In genomic region chr2:168354397-168354796, GRCm38 (mm10) we compare ENCODE assay signal across 26 mouse cellular contexts.
DNase-seq lines count a peak whose midpoint lies in the region; ATAC-seq lines count a peak whose summit lies in the region.
"Had no signal": no experiment of that assay in that cellular context is flagged by ENCODE, and none has a peak within 500 bp of the region (broad histone marks: within the 10 kb centered on the region; RNA-seq: fewer than 3 reads in every experiment).

No protein-coding gene starts in this region.

- WGBS in midbrain, embryonic 10.5 days: 57% methylated on average over 10 of the region's 10 CpGs
- WGBS in midbrain, embryonic 15.5 days: 25% methylated on average over 10 of the region's 10 CpGs

- H3K27me3 ChIP-seq in midbrain, embryonic 10.5 days (ENCODE audit: low read depth, poor library complexity, severe bottlenecking): no peaks in the 10 kb centered on the region
- H3K27me3 ChIP-seq in midbrain, embryonic 15.5 days (replicated peaks): no peaks in the 10 kb centered on the region
- H3K27me3 ChIP-seq: forebrain, embryonic 15.5 days; hindbrain, embryonic 13.5 days had no signal

- peaks cover 18% of the 10 kb centered on the region for H3K4me1 ChIP-seq in midbrain, embryonic 10.5 days
- peaks cover 17% of the 10 kb centered on the region for H3K4me1 ChIP-seq in midbrain, embryonic 15.5 days

- intact Hi-C loops in gastrocnemius, postnatal 36 days (cut with DNase I): no loop called here

- no peaks in the 10 kb centered on the region for H3K36me3 ChIP-seq in midbrain, embryonic 10.5 days
- no peaks in the 10 kb centered on the region for H3K36me3 ChIP-seq in midbrain, embryonic 15.5 days (replicated peaks)
- H3K36me3 ChIP-seq: forebrain, embryonic 15.5 days; hindbrain, embryonic 13.5 days had no signal

- H3K9ac ChIP-seq in midbrain, embryonic 15.5 days: no peak overlapping the region
- H3K9ac ChIP-seq: forebrain, embryonic 15.5 days; hindbrain, embryonic 13.5 days; liver, embryonic 14.5 days; lung, embryonic 14.5 days had no signal

- no peak overlapping the region for H3K4me2 ChIP-seq in midbrain, embryonic 15.5 days
- H3K4me2 ChIP-seq: forebrain, embryonic 15.5 days; heart, embryonic 11.5 days; hindbrain, embryonic 13.5 days; lung, embryonic 14.5 days had no signal

- H3K9me3 ChIP-seq in midbrain, embryonic 10.5 days (replicated peaks): no peaks in the 10 kb centered on the region
- H3K9me3 ChIP-seq in midbrain, embryonic 15.5 days: no peaks in the 10 kb centered on the region
- H3K9me3 ChIP-seq: forebrain, embryonic 15.5 days; hindbrain, embryonic 13.5 days had no signal

- peak overlapping the region; percentile 38; the same call in 1 of the 2 replicates for H3K27ac ChIP-seq in midbrain, embryonic 10.5 days (replicated peaks)
- 0 out of 2 replicates have a peak overlapping the region, but pooled peaks have one; percentile 23 for H3K27ac ChIP-seq in midbrain, embryonic 15.5 days
- H3K27ac ChIP-seq: forebrain, embryonic 15.5 days; hindbrain, embryonic 13.5 days; layer of hippocampus, adult 2 months; liver, embryonic 14.5 days had no signal

- no peak overlapping the region for H3K4me3 ChIP-seq in midbrain, embryonic 10.5 days
- H3K4me3 ChIP-seq in midbrain, embryonic 15.5 days: no peak overlapping the region
- H3K4me3 ChIP-seq: forebrain, embryonic 15.5 days; hindbrain, embryonic 13.5 days; layer of hippocampus, adult 2 months had no signal

- peak; percentile 30 for DNase-seq in retina, postnatal 1 day
- DNase-seq in retina, embryonic 14.5 days (ENCODE audit: low spot score): no peak
- DNase-seq in midbrain, embryonic 10.5 days (ENCODE audit: low spot score): no peak
- DNase-seq in lung, postnatal 25 days (ENCODE audit: low spot score): no peak
- DNase-seq in gastrocnemius, postnatal 36 days: no peak
- DNase-seq in ovary, adult 18-20 months (ENCODE audit: low spot score): no peak
- DNase-seq: adrenal gland, postnatal 36 days; cerebellum, adult 2 months; cerebellum, postnatal 14 days; gastrocnemius, postnatal 25 days; heart, adult 18-20 months; heart, postnatal 36 days; kidney, postnatal 36 days; left cerebral cortex, postnatal 4 days; liver; lung, embryonic 14.5 days; lung, postnatal 36 days had no signal

- 0 out of 2 replicates have a peak, but pooled peaks have one; percentile 23 for ATAC-seq in common myeloid progenitor, adult 5-6 weeks (replicated peaks; ENCODE audit: low read depth, poor library complexity, severe bottlenecking)
- ATAC-seq in midbrain, embryonic 15.5 days (replicated peaks): peak; percentile 75; the same call in 1 of the 2 replicates
- ATAC-seq: CD4-positive, CD25-positive, alpha-beta regulatory T cell, adult 4 months; forebrain, embryonic 15.5 days; intestine, postnatal 0 days had no signal
